Mouse (Mus musculus): ENCODE measurements at regions not wholly inside any gene's neighbourhood (a gene's known extent, or its start where the extent isn't known, plus 50 kb on each side); places are given as distances from the start of the nearest gene placed in this dataset.

GRCm38 (mm10) chr15:52577614-52578013 is 1307.1 kb upstream of the Gm7489 start:
- DNase-seq, result no peak

- DNase-seq, result no peak
These were observed 1295.3 kb upstream of the Gm7489 start for GRCm38 (mm10) chr15:52589391-52589790.

- no peak for DNase-seq
These were observed 1285.2 kb upstream of the Gm7489 start for GRCm38 (mm10) chr15:52599511-52599910.

- no peak for DNase-seq
These were observed 1284.7 kb upstream of the Gm7489 start for GRCm38 (mm10) chr15:52599957-52600356.

- DNase-seq, result no peak
These were observed 1244.9 kb upstream of the Gm7489 start for GRCm38 (mm10) chr15:52639790-52640189.

- no peak for DNase-seq
These were observed 1238.7 kb upstream of the Gm7489 start for GRCm38 (mm10) chr15:52645961-52646360.

GRCm38 (mm10) chr15:52657916-52658315 is 1226.8 kb upstream of the Gm7489 start:
- DNase-seq, result no peak

Measured in cerebellum, adult 11-12 months (tissue).